Mouse (Mus musculus) bone marrow, adult 2 months (tissue): ENCODE results near the gene Dnah12. TPM values are rescaled to one million over a fixed set of nuclear protein-coding genes. Genes with fewer than 3 reads are reported as not detected.

Experiments
- H3K27ac ChIP-seq: fragments of 200-500 bp; 2 replicates; pipeline ENCODE4 v1.5.1; 2012; ENCODE audit warnings: low read depth, mild to moderate bottlenecking, control low read depth, inconsistent platforms, low read length; ENCODE audit not compliant: control insufficient read depth, poor library complexity, insufficient read depth
- H3K4me1 ChIP-seq: fragments of 200-500 bp; 2 replicates; pipeline ENCODE4 v1.6.1; 2011; ENCODE audit warnings: low read length; ENCODE audit not compliant: control insufficient read depth, insufficient read depth
- H3K4me3 ChIP-seq: fragments of 200-500 bp; replicated peaks from 2 replicates; pipeline ENCODE3; 2011; ENCODE audit warnings: mild to moderate bottlenecking, low read depth, low read length, control low read depth; ENCODE audit not compliant: control insufficient read depth
- CTCF ChIP-seq: fragments of 200-500 bp; IDR thresholded peaks from 2 replicates; pipeline ENCODE4 v1.5.1; 2011; ENCODE audit warnings: low read length, control low read depth; ENCODE audit not compliant: control insufficient read depth, insufficient read depth
- POLR2A ChIP-seq: fragments of 200-500 bp; IDR thresholded peaks from 2 replicates; pipeline ENCODE4 v1.6.1; 2011; ENCODE audit warnings: low read depth, mild to moderate bottlenecking, control low read depth, low read length, borderline replicate concordance; ENCODE audit not compliant: control insufficient read depth
- WGBS: fragments of 180-500 bp; shearing (Covaris S2); methylation state at CpG from one replicate; pipeline ENCODE4 v1.1.7; 2018; 5-methylcytosine and 5-hydroxymethylcytosine counted together
- polyA plus RNA-seq: library from polyadenylated mRNA; stranded (reverse); fragments of >200 nt; gene quantifications from 2 replicates; pipeline ENCODE4 v1.2.4, GENCODE M21; 2011; ENCODE audit warnings: low replicate concordance; ENCODE audit not compliant: missing spikeins, insufficient read depth, insufficient read length

Gene Dnah12
- polyA plus RNA-seq, 1 experiment: 0.25 TPM

DNA sequence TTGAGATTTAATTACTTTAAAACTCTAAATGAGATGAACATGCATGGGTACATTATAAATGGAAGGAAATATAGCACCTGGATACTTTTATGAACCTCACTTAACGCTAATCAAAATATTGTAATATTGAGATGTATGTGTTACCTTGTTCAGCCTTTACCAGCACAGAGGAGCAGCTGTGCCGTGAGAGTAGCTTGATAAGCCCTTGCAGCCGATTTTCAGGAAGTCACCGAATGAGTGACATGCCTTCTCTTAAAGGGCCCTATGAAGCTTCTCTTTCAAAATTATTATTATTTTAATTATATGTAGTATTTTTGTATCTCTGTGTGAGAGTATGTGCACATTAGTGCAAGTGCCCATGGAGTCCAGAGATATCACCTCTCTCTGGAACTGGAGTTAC lies 75.1 kb downstream of the Dnah12 start:
- Histone ChIP-seq H3K4me1 (no peaks in the 10 kb centered on the region), H3K27ac (no peak overlapping the region), H3K4me3 (no peak overlapping the region)
- 35% methylated on average over 4 of the region's 4 CpGs for WGBS
- TF ChIP-seq CTCF (no peak), POLR2A (no peak)

DNA sequence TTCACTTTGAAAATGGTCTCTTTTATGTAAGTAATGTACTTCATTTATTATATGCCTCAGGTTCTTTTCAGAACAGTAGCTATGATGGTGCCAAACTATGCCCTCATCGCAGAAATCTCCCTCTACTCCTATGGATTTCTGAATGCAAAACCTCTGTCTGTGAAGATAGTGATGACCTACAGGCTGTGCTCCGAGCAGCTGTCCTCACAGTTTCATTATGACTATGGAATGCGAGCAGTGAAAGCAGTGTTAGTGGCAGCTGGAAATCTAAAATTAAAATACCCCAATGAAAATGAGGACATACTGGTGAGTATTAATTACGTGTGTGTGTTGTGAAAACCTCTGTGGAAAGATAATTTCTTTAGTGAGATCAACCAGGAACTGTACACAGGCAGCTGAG lies 80.5 kb downstream of the Dnah12 start:
- H3K27ac ChIP-seq: no peak overlapping the region
- H3K4me3 ChIP-seq: no peak overlapping the region
- 80% methylated on average over 4 of the region's 4 CpGs for WGBS
- TF ChIP-seq POLR2A (no peak), CTCF (no peak)
- no peaks in the 10 kb centered on the region for H3K4me1 ChIP-seq

- 6% methylated on average over 4 of the region's 4 CpGs for WGBS
- Histone ChIP-seq H3K27ac (no peak overlapping the region), H3K4me3 (no peak overlapping the region), H3K4me1 (no peaks in the 10 kb centered on the region)
- TF ChIP-seq POLR2A: no peak
- TF ChIP-seq CTCF: no peak
Measured at GRCm38 (mm10) chr14:26783731-26784130, 90.7 kb downstream of the Dnah12 start.

- WGBS: 49% methylated on average over 4 of the region's 4 CpGs
- Histone ChIP-seq H3K4me3 (no peak overlapping the region), H3K4me1 (no peaks in the 10 kb centered on the region), H3K27ac (no peak overlapping the region)
- no peak for TF ChIP-seq POLR2A
- TF ChIP-seq CTCF: no peak
Measured at GRCm38 (mm10) chr14:26785695-26786094, 92.6 kb downstream of the Dnah12 start.

GRCm38 (mm10) chr14:26794431-26794830 lies 101.4 kb downstream of the Dnah12 start:
- TF ChIP-seq CTCF (no peak), POLR2A (no peak)
- Histone ChIP-seq H3K4me3 (no peak overlapping the region), H3K27ac (no peak overlapping the region), H3K4me1 (no peaks in the 10 kb centered on the region)
- 85% methylated on average over 2 of the region's 2 CpGs for WGBS

GRCm38 (mm10) chr14:26798330-26798729 lies 105.3 kb downstream of the Dnah12 start:
- no peak for TF ChIP-seq CTCF
- TF ChIP-seq POLR2A: no peak
- H3K4me1 ChIP-seq: no peaks in the 10 kb centered on the region
- H3K27ac ChIP-seq: no peak overlapping the region
- no peak overlapping the region for H3K4me3 ChIP-seq
- 22% methylated on average over 3 of the region's 3 CpGs for WGBS

DNA sequence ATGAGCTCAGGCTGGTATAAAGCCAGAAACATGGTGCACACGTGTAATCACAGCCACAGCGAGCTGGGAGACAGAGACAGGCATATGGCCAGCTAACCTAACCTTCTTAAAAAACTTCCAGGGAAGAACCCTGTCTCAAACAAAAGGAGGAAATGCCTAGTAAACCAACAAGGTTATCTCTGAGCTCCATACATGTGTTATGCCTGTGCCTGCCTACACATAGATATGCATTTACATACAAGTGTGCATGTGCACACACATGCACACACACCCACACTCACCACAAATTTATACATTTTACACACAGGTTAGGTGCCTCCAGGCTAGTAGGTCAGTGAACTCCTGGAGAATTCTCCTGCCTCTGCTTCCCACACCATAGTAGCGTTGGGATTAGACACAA lies 106.2 kb downstream of the Dnah12 start:
- Histone ChIP-seq H3K27ac (no peak overlapping the region), H3K4me1 (no peaks in the 10 kb centered on the region), H3K4me3 (no peak overlapping the region)
- WGBS: 69% methylated on average over 3 of the region's 3 CpGs
- TF ChIP-seq CTCF (no peak), POLR2A (no peak)

DNA sequence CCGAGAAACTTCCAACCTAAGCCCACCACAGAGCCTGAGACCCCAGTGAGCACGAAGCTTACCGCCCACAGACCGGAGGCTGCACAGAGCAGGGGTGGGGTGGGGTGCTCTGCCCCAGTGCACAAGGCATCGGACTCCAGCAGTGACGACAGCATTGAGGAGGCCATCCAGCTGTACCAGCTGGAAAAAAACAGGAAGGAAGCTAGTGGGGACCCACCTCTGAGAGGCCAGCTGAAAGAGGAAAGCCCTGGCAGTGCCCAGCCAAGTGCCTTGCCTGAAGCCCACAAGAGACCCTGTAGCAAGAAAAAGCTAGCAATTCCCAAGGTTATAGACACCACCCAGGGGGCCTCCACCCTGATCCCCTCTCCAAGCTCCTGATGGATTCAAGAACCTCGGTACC lies 112.4 kb downstream of the Dnah12 start:
- TF ChIP-seq CTCF: no peak
- no peak for TF ChIP-seq POLR2A
- no peak overlapping the region for H3K27ac ChIP-seq
- H3K4me1 ChIP-seq: no peaks in the 10 kb centered on the region
- WGBS: 36% methylated on average over 7 of the region's 7 CpGs
- H3K4me3 ChIP-seq: no peak overlapping the region

GRCm38 (mm10) chr14:26812734-26813133 lies 119.7 kb downstream of the Dnah12 start:
- Histone ChIP-seq H3K4me1 (no peaks in the 10 kb centered on the region), H3K27ac (no peak overlapping the region), H3K4me3 (no peak overlapping the region)
- 89% methylated on average over 11 of the region's 11 CpGs for WGBS
- TF ChIP-seq CTCF (no peak), POLR2A (no peak)
